Mouse (Mus musculus): Measurements from ENCODE around the gene Gm49373.
"Not testable (repeated sequence)": the region's sequence is repeated elsewhere in the genome, so short reads cannot be mapped to it uniquely, and the experiment has no call there.

Gene Gm49373

DNA sequence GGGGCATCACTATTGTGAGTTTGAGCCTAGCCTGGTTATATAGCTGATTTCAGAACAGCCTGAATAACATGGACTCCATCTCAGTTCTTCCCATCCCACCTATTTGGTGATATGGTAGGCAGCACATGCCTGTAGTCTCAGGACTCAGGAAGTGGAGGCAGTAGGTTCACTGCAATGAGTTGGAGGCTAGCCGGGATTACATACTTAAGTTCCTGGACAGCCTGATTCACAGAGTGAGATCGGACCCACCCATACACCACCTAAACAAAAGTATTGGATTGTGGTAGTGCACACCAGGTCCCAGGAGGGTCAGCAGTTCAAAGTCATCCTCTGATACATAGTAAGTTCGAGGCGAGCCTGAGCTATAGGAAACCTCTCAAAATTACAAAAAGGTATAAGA lies 255 bp downstream of the Gm49373 start:
- peak; percentile 24; the same call in 1 of the 2 replicates for ATAC-seq (ENCODE audit: low TSS enrichment)

- ATAC-seq (ENCODE audit: low TSS enrichment), result no peak
Observed at GRCm38 (mm10) chr9:21067006-21067684, 5.8 kb downstream of the Gm49373 start, which contains the start of gene Zglp1. Gene Zglp1, minus strand, starts transcription at chr9:21067093.

DNA sequence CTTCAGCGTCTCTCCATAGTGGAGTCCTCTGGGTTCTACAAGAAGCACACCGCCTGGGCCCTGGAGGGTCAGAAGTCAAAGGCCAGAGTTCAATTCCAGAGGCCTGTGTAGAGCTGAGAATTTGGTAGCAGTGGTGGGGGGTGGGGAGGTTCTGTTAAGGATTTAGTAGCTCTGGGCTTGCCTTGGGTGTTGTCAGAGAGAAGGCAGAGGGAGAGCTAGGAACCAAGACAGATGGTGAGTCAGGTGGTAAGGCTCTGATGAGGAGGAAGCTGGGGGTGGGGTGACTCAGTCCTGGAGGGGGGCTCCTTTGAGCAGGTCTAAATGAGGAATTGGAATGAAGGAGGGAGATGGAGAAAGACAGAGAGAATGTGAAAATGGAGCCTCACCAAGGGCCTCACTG lies 10.0 kb downstream of the Gm49373 start:
- ATAC-seq (ENCODE audit: low TSS enrichment), result peak; percentile 96

- no peak for ATAC-seq (ENCODE audit: low TSS enrichment)
Observed at GRCm38 (mm10) chr9:21051578-21051977, 21.3 kb downstream of the Gm49373 start.

- no peak for ATAC-seq (ENCODE audit: low TSS enrichment)
Observed at GRCm38 (mm10) chr9:21045235-21045634, 27.7 kb downstream of the Gm49373 start.

DNA sequence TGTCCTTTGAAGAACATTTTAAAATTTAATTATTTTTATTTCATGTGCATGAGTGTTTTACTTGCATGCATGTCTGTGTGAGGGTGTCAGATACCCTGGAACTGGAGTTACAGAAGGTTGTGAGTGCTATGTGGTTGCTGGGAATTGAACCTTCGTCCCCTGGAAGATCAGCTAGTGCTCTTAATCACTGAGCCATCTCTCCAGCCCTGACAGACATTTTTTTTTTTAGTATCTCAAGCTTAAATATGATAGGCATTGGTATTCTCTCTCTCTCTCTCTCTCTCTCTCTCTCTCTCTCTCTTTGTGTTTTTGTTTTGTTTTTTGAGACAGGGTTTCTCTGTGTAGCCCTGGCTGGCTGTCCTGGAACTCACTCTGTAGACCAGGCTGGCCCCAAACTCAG lies 28.1 kb downstream of the Gm49373 start:
- ATAC-seq (ENCODE audit: low TSS enrichment), result not testable (repeated sequence)

- ATAC-seq (ENCODE audit: low TSS enrichment), result no peak
Observed at GRCm38 (mm10) chr9:21043563-21043962, 29.3 kb downstream of the Gm49373 start.

DNA sequence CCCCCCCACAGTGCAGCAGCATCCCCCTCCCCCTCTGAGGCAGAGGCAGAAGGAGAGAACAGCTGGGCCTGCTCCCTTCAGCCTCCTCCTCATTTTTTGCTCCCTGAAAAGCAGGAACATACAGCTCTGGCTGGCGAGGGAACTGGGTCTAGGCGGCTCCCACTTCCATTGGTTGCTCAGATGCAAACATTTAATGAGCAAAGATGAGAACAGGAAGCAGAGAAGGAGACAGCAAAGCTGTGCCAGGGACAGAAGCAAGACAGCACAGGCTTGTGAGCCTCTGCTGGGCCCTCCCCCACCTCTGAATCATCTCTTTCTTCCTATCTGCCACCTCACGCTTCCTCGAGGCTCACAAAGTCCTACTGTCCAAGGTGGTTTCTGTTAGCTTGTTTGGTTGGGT lies 31.6 kb downstream of the Gm49373 start:
- peak; percentile 91 for ATAC-seq (ENCODE audit: low TSS enrichment)

DNA sequence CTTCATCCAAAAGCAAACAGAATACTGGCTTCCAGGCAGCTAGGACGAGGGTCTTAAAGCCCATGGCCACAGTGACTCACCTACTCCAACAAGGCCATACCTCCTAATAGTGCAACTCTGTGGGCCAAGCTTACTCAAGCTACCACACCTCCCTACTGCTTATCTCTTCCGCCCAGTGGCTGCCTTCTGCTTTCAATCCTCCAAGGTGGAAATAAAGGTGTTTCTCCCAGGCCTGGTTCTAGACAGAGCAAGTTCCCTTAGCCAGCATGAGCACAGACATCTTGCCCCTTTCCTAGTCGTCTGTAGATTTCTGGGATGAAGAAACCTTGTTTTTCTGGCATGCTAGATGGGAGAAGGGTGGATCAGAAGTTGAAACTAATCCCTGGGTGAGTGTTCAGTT lies 33.1 kb downstream of the Gm49373 start:
- ATAC-seq (ENCODE audit: low TSS enrichment), result no peak

- no peak for ATAC-seq (ENCODE audit: low TSS enrichment)
Observed at GRCm38 (mm10) chr9:21037481-21037891, 35.4 kb downstream of the Gm49373 start.

DNA sequence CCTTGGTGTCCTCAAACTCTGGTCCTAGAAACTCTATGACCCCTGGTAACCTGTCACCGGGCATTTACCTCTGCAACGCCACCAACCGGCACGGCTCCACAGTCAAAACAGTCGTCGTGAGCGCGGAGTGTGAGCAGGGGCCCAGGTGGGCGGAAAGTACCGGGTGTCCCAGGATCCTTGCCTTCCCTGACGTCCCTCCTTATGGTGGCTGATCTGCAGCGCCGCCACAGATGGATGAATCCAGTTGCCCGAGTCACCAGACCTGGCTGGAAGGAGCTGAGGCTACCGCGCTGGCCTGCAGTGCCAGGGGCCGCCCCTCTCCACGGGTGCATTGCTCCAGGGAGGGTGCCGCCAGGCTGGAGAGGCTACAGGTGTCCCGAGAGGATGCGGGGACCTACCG lies 36.2 kb downstream of the Gm49373 start:
- no peak for ATAC-seq (ENCODE audit: low TSS enrichment)

DNA sequence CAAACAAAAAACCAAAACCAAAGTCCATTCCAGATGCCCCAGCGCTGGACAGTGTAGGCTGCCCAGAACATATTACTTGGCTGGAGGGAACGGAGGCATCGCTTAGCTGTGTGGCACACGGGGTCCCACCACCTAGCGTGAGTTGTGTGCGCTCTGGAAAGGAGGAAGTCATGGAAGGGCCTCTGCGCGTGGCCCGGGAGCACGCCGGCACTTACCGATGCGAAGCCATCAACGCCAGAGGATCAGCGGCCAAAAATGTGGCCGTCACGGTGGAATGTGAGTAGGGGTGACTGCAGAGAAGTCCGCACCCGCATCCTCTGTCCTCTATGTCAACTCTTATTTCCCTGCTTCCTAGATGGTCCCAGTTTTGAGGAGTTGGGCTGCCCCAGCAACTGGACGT lies 36.7 kb downstream of the Gm49373 start:
- ATAC-seq (ENCODE audit: low TSS enrichment), result no peak

- no peak for ATAC-seq (ENCODE audit: low TSS enrichment)
Observed at GRCm38 (mm10) chr9:21035586-21035985, 37.3 kb downstream of the Gm49373 start.

DNA sequence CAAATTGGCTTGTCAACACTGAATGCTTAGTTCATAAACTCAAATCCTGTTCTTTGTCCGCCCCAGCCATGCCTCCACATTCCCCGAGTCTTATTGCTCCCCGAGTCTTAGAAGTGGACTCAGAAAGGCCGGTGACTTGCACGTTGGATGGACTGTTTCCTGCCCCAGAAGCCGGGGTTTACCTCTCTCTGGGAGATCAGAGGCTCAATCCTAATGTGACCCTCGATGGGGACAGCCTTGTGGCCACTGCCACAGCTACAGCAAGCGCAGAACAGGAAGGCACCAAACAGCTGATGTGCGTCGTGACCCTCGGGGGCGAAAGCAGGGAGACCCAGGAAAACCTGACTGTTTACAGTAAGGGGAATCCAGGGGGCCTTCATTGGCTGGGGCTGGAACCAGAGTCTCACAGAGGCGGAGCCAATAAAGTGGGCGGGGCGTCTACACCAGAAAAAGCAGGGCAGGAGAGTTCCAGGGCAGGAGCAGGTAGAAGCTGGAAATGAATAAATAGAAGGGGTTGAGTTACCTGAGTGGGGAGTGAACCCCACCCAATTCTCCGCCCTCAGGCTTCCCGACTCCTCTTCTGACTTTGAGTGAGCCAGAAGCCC lies 38.3 kb downstream of the Gm49373 start:
- ATAC-seq (ENCODE audit: low TSS enrichment), result no peak

GRCm38 (mm10) chr9:21033136-21033535 lies 39.8 kb downstream of the Gm49373 start:
- no peak for ATAC-seq (ENCODE audit: low TSS enrichment)

GRCm38 (mm10) chr9:21032491-21032890 lies 40.4 kb downstream of the Gm49373 start:
- no peak for ATAC-seq (ENCODE audit: low TSS enrichment)

DNA sequence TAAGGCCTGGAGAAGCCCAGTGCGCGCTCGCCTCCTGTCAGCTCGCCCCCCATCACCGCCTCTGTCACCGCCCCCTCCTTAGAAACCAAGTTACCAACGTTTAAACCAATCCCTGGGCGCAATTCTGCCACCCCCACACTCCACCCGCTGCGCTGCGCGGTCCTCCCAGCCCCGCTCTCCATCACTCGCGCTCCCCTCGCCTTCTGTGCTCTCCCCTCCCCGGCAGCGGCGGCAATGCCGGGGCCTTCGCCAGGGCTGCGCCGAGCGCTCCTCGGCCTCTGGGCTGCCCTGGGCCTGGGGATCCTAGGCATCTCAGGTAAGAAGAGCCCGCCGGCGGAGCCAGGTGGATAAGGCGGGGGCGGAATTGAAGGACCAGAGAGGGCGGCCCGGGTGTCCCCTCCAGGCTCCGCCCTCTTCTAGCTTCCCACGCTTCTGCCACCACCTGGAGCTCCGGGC lies 41.0 kb downstream of the Gm49373 start, which contains the start of gene Icam5:
Gene Icam5, plus strand, starts transcription at position 178 of the 456 bp plus-strand sequence.
- peak; percentile 48 for ATAC-seq (ENCODE audit: low TSS enrichment)

DNA sequence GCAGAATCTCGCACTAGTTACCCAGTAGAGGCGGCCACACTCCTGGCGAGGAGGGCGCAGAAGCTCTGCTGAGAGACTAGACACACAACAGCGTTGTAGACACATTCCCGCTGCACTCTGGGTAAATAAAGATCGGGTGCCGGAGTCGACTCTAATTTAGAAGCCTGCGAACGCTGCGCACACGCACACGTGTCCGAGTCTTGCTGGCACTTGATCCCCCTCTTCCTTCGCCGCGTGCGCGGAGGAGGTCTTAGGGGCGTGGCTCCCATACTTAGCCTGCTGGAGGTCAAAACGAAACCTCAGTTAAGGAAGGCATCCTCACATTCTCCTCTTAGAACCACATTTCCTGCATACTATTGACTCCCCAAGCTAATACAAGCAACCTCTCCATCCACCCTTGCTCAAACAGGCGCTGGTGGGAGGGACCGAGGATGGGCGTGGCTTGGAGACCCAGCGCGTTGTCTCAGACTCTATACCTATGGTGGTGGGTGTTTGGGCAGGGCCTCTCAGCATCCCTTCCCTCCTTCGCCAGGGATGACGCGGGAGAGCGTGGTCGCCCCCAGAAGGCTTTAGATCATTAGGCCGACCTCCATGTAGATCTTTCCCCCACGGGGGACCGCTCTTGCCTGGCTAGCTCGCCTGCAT lies 41.5 kb downstream of the Gm49373 start:
- peak; percentile 54 for ATAC-seq (ENCODE audit: low TSS enrichment)

GRCm38 (mm10) chr9:21030781-21031250 lies 42.1 kb downstream of the Gm49373 start:
- peak; percentile 57 for ATAC-seq (ENCODE audit: low TSS enrichment)

- no peak for ATAC-seq (ENCODE audit: low TSS enrichment)
Observed at GRCm38 (mm10) chr9:21030055-21030600, 42.8 kb downstream of the Gm49373 start.

DNA sequence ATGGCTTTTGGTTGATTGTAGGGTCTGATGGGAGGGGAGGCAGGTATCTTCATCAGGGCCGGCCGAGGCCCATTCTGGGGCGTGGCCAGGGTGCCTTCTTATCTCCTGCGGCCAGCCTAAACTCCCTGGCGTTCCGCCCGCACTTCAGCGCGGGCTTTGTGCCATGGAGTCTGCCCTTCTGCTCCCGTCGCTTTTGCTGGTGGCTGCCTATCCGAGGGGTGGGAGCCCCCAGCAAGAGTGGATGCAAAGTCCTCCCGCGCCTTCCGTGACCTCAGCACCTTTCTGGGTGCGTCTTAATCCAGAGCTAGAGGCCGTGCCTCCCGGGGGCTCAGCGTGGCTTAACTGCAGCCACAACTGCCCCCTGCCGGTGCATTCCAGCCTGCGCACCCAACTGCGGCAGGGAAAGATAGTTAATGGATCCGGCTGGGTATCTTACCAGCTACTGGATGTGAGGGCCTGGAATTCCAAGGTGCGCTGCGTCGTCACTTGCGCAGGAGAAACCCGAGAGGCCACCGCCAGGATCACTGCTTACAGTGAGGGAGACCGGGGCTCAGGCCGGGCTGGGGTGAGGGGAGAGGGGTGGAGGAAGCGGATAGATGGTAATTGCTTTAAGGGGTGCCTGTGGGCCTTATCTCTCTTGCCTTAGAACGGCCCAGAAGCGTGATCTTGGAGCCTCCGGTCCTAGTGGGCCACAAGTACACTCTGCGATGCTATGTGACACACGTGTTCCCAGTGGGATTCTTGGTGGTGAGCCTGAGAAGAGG lies 43.4 kb downstream of the Gm49373 start, which contains the start of gene Icam4:
Gene Icam4, plus strand, starts transcription at position 83 of the 764 bp plus-strand sequence.
- ATAC-seq (ENCODE audit: low TSS enrichment), result no peak
